Comparison of ENCODE assay signal across 17 mouse cellular contexts in genomic region chr3:89896571-89896970, GRCm38 (mm10). TPM values are rescaled to one million over a fixed set of nuclear protein-coding genes. Genes with fewer than 3 reads are reported as not detected.
A peak's percentile ranks its signal among the peaks of the same experiment; 100 is the strongest.
DNase-seq lines count a peak whose midpoint lies in the region; ATAC-seq lines count a peak whose summit lies in the region.
"Had no signal": no experiment of that assay in that cellular context is flagged by ENCODE, and none has a peak within 500 bp of the region (broad histone marks: within the 10 kb centered on the region; RNA-seq: fewer than 3 reads in every experiment).

No protein-coding gene starts in this region.

- peaks cover 19% of the 10 kb centered on the region for H3K4me1 ChIP-seq in kidney, embryonic 16.5 days (ENCODE audit: insufficient read depth, low read length)

- H3K9ac ChIP-seq in kidney, embryonic 16.5 days (replicated peaks; ENCODE audit: low read length): no peak overlapping the region
- H3K9ac ChIP-seq: hindbrain, embryonic 13.5 days; liver, embryonic 15.5 days had no signal

- WGBS in kidney, embryonic 16.5 days: 28% methylated on average over 5 of the region's 5 CpGs

- no peaks in the 10 kb centered on the region for H3K36me3 ChIP-seq in kidney, embryonic 16.5 days (ENCODE audit: insufficient read depth, low read length)
- H3K36me3 ChIP-seq: hindbrain, embryonic 13.5 days had no signal

- H3K9me3 ChIP-seq in kidney, embryonic 16.5 days (ENCODE audit: low read length): no peaks in the 10 kb centered on the region
- H3K9me3 ChIP-seq: hindbrain, embryonic 13.5 days; liver, embryonic 15.5 days had no signal

- no peaks in the 10 kb centered on the region for H3K27me3 ChIP-seq in kidney, embryonic 16.5 days (ENCODE audit: insufficient read depth, low read length)
- H3K27me3 ChIP-seq: hindbrain, embryonic 13.5 days had no signal

- no peak for ATAC-seq in megakaryocyte progenitor cell, adult 5-6 weeks (replicated peaks; ENCODE audit: poor library complexity)
- ATAC-seq in kidney, embryonic 16.5 days (ENCODE audit: low FRiP score, low TSS enrichment): no peak

- no peak overlapping the region for H3K4me2 ChIP-seq in kidney, embryonic 16.5 days (replicated peaks; ENCODE audit: low read depth, low read length)
- H3K4me2 ChIP-seq: hindbrain, embryonic 13.5 days; liver, embryonic 15.5 days had no signal

- H3K4me3 ChIP-seq in kidney, embryonic 16.5 days (ENCODE audit: low read length): no peak overlapping the region
- H3K4me3 ChIP-seq: hindbrain, embryonic 13.5 days; liver, embryonic 15.5 days had no signal

- H3K27ac ChIP-seq in kidney, embryonic 16.5 days (ENCODE audit: low read length): no peak overlapping the region
- H3K27ac ChIP-seq: hindbrain, embryonic 13.5 days; liver, embryonic 15.5 days; macrophage had no signal

- DNase-seq in embryo, embryonic 10 days (ENCODE audit: low spot score): peak; percentile 28
- no peak for DNase-seq in embryo, embryonic 9.5 days (ENCODE audit: extremely low spot score)
- DNase-seq in urinary bladder, postnatal 14 days (ENCODE audit: low spot score): peak; percentile 52
- DNase-seq in urinary bladder, postnatal 4 days (ENCODE audit: low spot score in 2 of 2): no peak
- DNase-seq in adrenal gland, postnatal 14 days: peak; percentile 67
- DNase-seq in right cerebral cortex, postnatal 14 days: no peak
- DNase-seq: B cell, adult 2 months; cerebellum, postnatal 10 days; gastrocnemius, postnatal 25 days; kidney, adult 9 months; spleen, adult 18-20 months; thymus, adult 18-20 months had no signal

RNA-seq across cellular contexts. Expression of gene Il6ra, which starts 16.4 kb away (rescaled TPM):
- total RNA-seq in adrenal gland, postnatal 14 days (2021): 11.3 and 11.5 TPM in 2 replicates
- total RNA-seq in megakaryocyte progenitor cell, adult 5-6 weeks (2015): 39.5 and 43.6 TPM in 2 replicates
- 12.5 and 15.5 TPM in 2 replicates for total RNA-seq in megakaryocyte progenitor cell, adult 5-6 weeks (2017)
- 0.84 and 0.91 TPM in 2 replicates for polyA plus RNA-seq in kidney, embryonic 16.5 days (2015; fragmentation: Nextera tagmentation; extraction: Ambion mirVana)

Comparison
In these comparisons a context has a peak if more than half of its experiments do, and no peak if none do; other contexts are left out.
1. DNase-seq: peak in embryo, embryonic 10 days (single experiment), urinary bladder, postnatal 14 days (single experiment) and adrenal gland, postnatal 14 days (single experiment); none in embryo, embryonic 9.5 days (single experiment), urinary bladder, postnatal 4 days (0 of 2) and right cerebral cortex, postnatal 14 days (single experiment).